Mouse (Mus musculus) stomach, embryonic 14.5 days (tissue): ENCODE measurements around the gene Pim3. TPM values are rescaled to one million over a fixed set of nuclear protein-coding genes. Genes with fewer than 3 reads are reported as not detected.
"Not testable (repeated sequence)": the region's sequence is repeated elsewhere in the genome, so short reads cannot be mapped to it uniquely, and the experiment has no call there.

ENCODE experiments used
- ATAC-seq: fragments of 200-750 bp; cut with Nextera tagmentation; 2 replicates; pipeline ENCODE4 v1.8.0; 2017; ENCODE audit warnings: low read depth, moderate TSS enrichment; ENCODE audit not compliant: insufficient number of reproducible peaks, insufficient read depth, low FRiP score
- H3K27ac ChIP-seq: fragments of 300-500 bp; sonication (generic); 2 replicates; pipeline ENCODE4 v1.5.1; 2014; ENCODE audit warnings: mild to moderate bottlenecking, low read length, moderate library complexity, mixed read lengths
- H3K27me3 ChIP-seq: fragments of 300-500 bp; sonication (generic); 2 replicates; pipeline ENCODE4 v1.6.1; 2014; ENCODE audit warnings: low read length, control low read depth, mixed read lengths; ENCODE audit not compliant: control insufficient read depth, insufficient read depth
- H3K36me3 ChIP-seq: fragments of 300-500 bp; sonication (generic); 2 replicates; pipeline ENCODE4 v1.6.1; 2014; ENCODE audit warnings: mild to moderate bottlenecking, control low read depth, low read length, moderate library complexity, mixed read lengths; ENCODE audit not compliant: control insufficient read depth, insufficient read depth
- H3K4me1 ChIP-seq: fragments of 300-500 bp; sonication (generic); 2 replicates; pipeline ENCODE4 v1.6.1; 2014; ENCODE audit warnings: low read length, control low read depth, mixed read lengths; ENCODE audit not compliant: control insufficient read depth, insufficient read depth
- H3K4me2 ChIP-seq: fragments of 300-500 bp; sonication (generic); replicated peaks from 2 replicates; pipeline ENCODE4 v1.6.1; 2014; ENCODE audit warnings: low read depth, low read length, control low read depth
- H3K4me3 ChIP-seq: fragments of 300-500 bp; sonication (generic); 2 replicates; pipeline ENCODE4 v1.5.1; 2014; ENCODE audit warnings: low read depth, low read length, control low read depth
- H3K9ac ChIP-seq: fragments of 300-500 bp; sonication (generic); replicated peaks from 2 replicates; pipeline ENCODE4 v1.6.1; 2014; ENCODE audit warnings: low read depth, mild to moderate bottlenecking, control low read depth, low read length, moderate library complexity, mixed read lengths
- H3K9me3 ChIP-seq: fragments of 300-500 bp; sonication (generic); 2 replicates; pipeline ENCODE4 v1.6.1; 2016; ENCODE audit warnings: low read depth, low read length, control low read depth; ENCODE audit not compliant: control insufficient read depth
- WGBS: fragments of 180-500 bp; shearing (Covaris S2); extraction: QIAGEN DNeasy Blood & Tissue Kit; methylation state at CpG from one replicate; pipeline ENCODE4 v1.1.7; 2014; 5-methylcytosine and 5-hydroxymethylcytosine counted together
- polyA plus RNA-seq: library from polyadenylated mRNA; unstranded; fragments of >200 nt; fragmentation: Nextera tagmentation; extraction: Ambion mirVana; gene quantifications from 2 replicates; pipeline ENCODE4 v1.2.1, GENCODE M21; 2014

Pim3 gene
- 35.9 and 38.4 TPM in 2 replicates for polyA plus RNA-seq

DNA sequence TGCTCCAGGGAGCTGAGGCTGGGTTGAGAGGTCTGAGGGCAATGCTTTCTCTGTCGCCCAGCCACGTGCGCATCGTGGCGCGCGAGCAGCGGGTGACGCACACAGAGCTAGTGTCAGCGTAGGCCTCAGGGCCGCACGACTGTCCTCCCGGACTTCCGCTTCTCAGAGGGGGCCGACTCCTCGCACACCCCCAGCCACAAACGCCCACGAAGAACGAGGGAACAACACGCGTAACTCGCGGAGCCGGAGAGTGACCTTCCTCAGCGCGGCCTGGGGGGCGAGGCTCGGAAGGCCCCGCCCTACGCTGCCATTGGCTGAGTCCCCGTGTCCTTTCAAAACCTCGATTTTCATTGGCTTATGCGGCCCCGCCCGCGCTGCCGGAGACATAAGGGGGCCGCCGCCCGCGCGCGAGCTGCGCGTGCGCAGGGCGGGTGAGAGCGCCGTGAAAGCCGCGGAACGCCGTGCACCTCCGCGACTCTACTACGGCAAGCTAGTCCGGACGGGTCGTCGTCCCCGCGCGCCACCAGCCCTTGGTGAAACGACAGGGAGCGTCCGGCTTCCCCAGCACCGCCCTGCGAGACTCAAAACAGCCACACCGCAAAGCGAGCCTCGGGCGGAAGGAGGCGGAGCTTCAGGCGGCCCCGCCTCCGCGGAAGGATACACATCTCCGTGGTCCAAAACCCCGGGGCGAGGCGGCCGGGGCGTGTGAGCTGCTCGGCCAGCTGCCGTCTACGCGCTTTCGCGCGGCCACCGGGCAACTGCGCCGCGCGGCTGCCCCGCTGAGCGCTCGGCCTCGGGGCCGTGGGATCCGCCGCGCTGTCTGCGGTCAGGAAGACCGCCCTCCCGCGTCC is at the start of gene Pim3:
Pim3 (plus strand) TSS at position 415 of the 851 bp plus-strand sequence.
- H3K9ac ChIP-seq = peak within 1 kb of the TSS; percentile 87

DNA sequence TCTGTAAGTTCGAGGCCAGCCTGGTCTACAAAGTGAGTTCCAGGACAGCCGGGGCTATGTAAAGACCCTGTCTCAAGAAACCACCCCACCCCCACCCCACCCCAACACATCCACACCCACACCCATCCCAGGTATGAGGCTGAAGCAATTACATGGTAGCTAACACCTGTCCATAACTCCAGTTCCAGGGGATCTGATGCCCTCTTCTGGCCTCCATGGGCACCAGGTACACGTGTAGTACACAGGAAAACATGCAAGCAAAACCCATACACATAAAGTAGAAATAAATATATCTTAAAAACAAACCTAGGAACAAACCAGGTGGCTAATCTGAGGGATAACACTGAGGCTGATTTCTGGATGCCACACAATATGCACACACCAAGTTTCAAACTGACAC is 48.7 kb upstream of the Pim3 start:
- no peak for ATAC-seq
- WGBS = 84% methylated on average over 3 of the region's 3 CpGs
- Histone ChIP-seq H3K27me3 (no peaks in the 10 kb centered on the region), H3K4me3 (no peak overlapping the region), H3K4me2 (no peak overlapping the region), H3K4me1 (0 out of 2 replicates have a peak, but pooled peaks cover under 1% of the 10 kb centered on the region), H3K27ac (no peak overlapping the region), H3K36me3 (peaks cover 12% of the 10 kb centered on the region), H3K9ac (no peak overlapping the region), H3K9me3 (no peaks in the 10 kb centered on the region)

More for the DNA sequence above, at the start of gene Pim3:
- Histone ChIP-seq H3K4me1 (peaks cover 23% of the 10 kb centered on the region), H3K36me3 (peaks cover 23% of the 10 kb centered on the region), H3K27ac (peak within 1 kb of the TSS; percentile 95), H3K4me2 (peak within 1 kb of the TSS; percentile 93), H3K9me3 (no peaks in the 10 kb centered on the region), H3K27me3 (no peaks in the 10 kb centered on the region), H3K4me3 (peak within 1 kb of the TSS; percentile 94)
- peak; percentile 85 for ATAC-seq
- under 1% methylated on average over 102 of the region's 107 CpGs for WGBS

DNA sequence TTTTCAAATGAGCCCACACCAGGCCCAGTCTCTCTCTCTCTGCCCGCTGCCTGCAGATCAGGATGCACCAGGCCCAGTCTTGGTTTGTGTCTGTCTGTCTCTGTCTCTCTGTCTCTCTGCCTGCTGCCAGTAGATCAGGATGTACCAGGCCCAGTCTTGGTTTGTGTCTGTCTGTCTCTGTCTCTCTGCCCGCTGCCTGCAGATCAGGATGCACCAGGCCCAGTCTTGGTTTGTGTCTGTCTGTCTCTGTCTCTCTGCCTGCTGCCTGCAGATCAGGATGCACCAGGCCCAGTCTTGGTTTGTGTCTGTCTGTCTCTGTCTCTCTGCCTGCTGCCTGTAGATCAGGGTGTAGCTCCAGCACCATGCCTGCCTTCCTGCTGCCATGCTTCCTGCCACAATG is 48.1 kb upstream of the Pim3 start:
- H3K4me2 ChIP-seq, H3K27me3 ChIP-seq, H3K4me3 ChIP-seq, H3K4me1 ChIP-seq, H3K27ac ChIP-seq, ATAC-seq, H3K9me3 ChIP-seq, H3K9ac ChIP-seq: not testable (repeated sequence)
- WGBS = 95% methylated on average over 2 of the region's 2 CpGs
- peaks cover 12% of the 10 kb centered on the region for H3K36me3 ChIP-seq

DNA sequence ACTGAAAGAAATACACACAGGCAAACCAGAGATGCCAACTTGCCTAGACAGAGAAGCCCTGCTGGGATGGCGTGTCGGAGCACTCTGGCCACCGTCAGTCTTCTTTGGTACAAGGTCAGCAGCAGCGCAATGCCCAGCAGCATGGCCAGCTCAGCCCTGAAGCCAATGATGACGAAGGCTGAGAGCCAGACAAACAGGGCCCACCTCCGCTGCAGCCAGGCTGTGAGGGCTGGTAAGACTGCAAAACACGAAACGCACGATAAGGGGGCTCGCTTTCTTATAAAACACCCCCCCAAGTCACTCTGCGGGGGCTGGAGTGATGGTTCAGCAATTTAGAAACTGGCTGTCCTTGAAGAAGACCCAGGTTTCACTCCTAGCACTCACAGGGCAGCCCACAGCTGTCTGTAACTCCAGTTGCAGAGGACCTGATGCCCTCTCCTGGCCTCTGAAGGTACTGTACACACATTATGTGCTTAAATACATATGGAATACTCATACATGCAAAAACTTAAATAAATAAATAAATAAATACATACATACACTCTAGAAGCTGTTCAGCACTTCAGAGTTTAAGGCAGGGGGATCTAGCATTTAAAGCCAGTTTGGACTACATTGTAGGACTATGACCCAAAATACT is 47.5 kb upstream of the Pim3 start:
- Histone ChIP-seq H3K4me3 (no peak overlapping the region), H3K9ac (no peak overlapping the region), H3K36me3 (peaks cover 12% of the 10 kb centered on the region), H3K9me3 (no peaks in the 10 kb centered on the region), H3K4me2 (no peak overlapping the region), H3K27ac (no peak overlapping the region), H3K27me3 (no peaks in the 10 kb centered on the region), H3K4me1 (0 out of 2 replicates have a peak, but pooled peaks cover 5% of the 10 kb centered on the region)
- WGBS = 92% methylated on average over 11 of the region's 11 CpGs
- ATAC-seq = no peak

DNA sequence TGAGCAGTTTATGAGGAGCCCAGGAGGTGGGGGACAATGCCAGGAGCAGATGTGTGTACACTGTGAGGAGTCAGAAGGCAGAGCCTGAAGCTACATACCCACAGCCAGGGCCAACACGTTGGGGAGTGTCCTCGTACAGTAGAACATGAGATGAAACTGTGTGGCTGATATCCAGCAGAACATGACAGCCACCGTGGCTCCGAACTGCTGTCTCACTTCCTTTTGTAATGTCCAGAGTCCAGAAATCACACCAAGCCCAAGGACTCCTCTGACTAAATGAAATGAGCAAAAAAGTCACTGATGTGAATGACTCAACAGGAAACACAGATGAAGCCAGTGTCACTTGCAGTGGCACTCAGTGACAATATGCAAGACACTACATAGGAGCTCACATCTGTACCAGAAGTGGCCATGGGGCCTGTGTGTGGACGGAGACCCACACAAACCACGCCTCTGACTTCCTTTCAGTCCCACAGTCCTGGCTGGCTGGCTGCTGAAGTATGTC is 46.7 kb upstream of the Pim3 start:
- no peak for ATAC-seq
- peaks cover 12% of the 10 kb centered on the region for H3K36me3 ChIP-seq
- no peak overlapping the region for H3K9ac ChIP-seq
- no peak overlapping the region for H3K27ac ChIP-seq
- H3K27me3 ChIP-seq = no peaks in the 10 kb centered on the region
- H3K4me1 ChIP-seq = peaks cover 7% of the 10 kb centered on the region; the same call in 1 of the 2 replicates
- no peaks in the 10 kb centered on the region for H3K9me3 ChIP-seq
- H3K4me2 ChIP-seq = no peak overlapping the region
- no peak overlapping the region for H3K4me3 ChIP-seq
- 89% methylated on average over 6 of the region's 6 CpGs for WGBS

DNA sequence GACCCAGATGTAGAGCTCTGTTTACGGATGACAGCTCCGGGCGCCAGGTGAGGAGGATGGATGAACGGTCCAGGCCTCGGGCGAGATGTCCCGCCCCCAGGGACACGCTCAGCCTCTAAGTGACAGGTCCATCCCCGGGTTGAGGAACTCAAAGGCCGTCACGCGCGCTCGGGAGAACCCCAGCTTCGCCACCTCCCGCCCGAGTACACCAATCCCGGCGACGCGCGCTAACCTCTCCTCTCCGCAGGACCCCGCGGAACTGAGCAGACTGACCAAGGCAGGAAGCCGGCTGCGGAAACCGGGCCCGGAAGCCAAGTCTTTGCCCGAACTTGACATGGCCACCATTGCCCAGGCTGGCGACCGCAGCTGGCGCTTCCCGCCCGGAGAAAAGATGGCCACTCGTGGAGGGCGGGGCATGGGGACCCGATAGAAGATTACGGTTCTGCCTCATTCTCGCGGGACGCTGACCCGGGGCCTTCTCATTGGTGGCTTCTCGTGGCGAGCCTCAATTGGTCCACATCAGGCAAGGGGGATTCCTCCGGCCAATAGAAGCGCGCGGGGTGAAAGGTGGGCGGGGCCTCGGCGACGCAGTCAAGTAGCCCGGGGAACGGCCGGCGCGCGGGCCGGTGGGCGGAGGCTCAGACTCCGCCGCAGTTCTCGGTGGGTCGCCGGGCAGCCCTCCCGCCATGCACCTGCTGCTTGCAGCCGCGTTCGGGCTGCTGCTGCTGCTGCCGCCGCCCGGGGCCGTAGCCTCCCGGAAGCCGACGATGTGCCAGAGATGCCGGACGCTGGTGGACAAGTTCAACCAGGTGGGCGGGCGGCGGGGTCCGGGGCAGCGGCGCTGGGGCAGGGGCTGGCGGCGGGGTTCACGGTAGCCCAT is 42.7 kb upstream of the Pim3 start, which contains the start of the genes Alg12 and Creld2:
Alg12 (minus strand) TSS at position 293 of the 880 bp plus-strand sequence.
Creld2 (plus strand) TSS at position 621 of the 880 bp plus-strand sequence.
- Histone ChIP-seq H3K4me3 (peak within 1 kb of the TSS; percentile 82), H3K36me3 (peaks cover 12% of the 10 kb centered on the region), H3K4me2 (peak within 1 kb of the TSS; percentile 77), H3K27ac (peak within 1 kb of the TSS; percentile 61; the same call in 1 of the 2 replicates), H3K9me3 (no peaks in the 10 kb centered on the region), H3K27me3 (no peaks in the 10 kb centered on the region), H3K9ac (peak within 1 kb of the TSS; percentile 80), H3K4me1 (peaks cover 15% of the 10 kb centered on the region; the same call in 1 of the 2 replicates)
- WGBS = under 1% methylated on average over 88 of the region's 88 CpGs
- peak; percentile 98 for ATAC-seq

DNA sequence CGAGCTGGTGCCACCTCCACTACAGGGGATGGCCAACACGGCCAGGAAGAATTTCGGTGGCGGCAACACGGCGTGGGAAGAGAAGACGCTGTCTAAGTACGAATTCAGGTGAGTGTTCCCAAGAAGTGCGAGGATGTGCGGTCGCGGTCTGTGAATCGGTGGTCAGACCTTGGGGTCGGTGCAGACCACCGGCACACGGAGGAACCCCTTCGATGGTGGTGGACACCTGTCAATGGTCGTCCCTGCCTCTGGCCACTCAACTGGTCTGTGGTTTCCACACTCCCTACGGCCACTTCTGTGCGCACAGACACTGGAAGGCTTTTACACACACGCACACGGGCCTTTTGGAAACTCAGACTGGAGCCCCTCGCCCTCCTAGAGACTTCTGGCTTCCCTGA is 42.1 kb upstream of the Pim3 start:
- H3K9me3 ChIP-seq = no peaks in the 10 kb centered on the region
- H3K36me3 ChIP-seq = peaks cover 17% of the 10 kb centered on the region
- 1% methylated on average over 23 of the region's 23 CpGs for WGBS
- H3K4me3 ChIP-seq = peak overlapping the region; percentile 82
- H3K4me1 ChIP-seq = peaks cover 15% of the 10 kb centered on the region; the same call in 1 of the 2 replicates
- H3K9ac ChIP-seq = peak overlapping the region; percentile 57
- H3K4me2 ChIP-seq = peak overlapping the region; percentile 70
- H3K27me3 ChIP-seq = no peaks in the 10 kb centered on the region
- H3K27ac ChIP-seq = no peak overlapping the region
- no peak for ATAC-seq
